Mouse (Mus musculus): ENCODE measurements around the gene Kcnma1. TPM values are rescaled to one million over a fixed set of nuclear protein-coding genes. Genes with fewer than 3 reads are reported as not detected.

Gene Kcnma1
- total RNA-seq, 2 experiments from 2014 or later = 0.39 to 0.98 TPM

DNA sequence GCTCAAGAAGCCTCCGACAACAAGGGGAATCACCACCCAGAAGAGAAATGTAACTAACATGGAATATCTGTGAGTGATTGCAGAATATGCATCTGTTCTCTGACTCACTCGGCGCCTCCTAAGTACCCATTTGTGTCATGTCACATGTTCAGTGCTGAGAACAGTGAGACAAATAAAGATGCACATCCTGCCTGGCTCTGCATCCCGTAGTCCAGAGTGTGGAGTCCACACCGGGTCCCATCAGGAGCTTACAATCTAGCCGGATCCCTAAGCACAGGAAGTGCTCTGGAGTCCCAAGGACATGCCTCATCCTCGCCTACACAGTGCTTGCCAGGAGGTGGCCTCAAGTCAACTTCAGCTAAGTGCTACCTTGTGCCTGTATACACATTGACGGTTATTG is 32.1 kb downstream of the Kcnma1 start:
- no peak for DNase-seq
- intact Hi-C loops (cut with DNase I) = no loop called here

- DNase-seq = no peak
- intact Hi-C loops (cut with DNase I) = no loop called here
Measured at GRCm38 (mm10) chr14:23974685-23975084, 39.6 kb downstream of the Kcnma1 start.

GRCm38 (mm10) chr14:23966471-23966870 is 47.8 kb downstream of the Kcnma1 start:
- no peak for DNase-seq
- intact Hi-C loops (cut with DNase I) = no loop called here

GRCm38 (mm10) chr14:23959061-23959460 is 55.2 kb downstream of the Kcnma1 start:
- intact Hi-C loops (cut with DNase I) = no loop called here
- peak in 1 of 2 experiments; percentile 11 for DNase-seq

GRCm38 (mm10) chr14:23957270-23957669 is 57.0 kb downstream of the Kcnma1 start:
- intact Hi-C loops (cut with DNase I) = no loop called here

GRCm38 (mm10) chr14:23943876-23944275 is 70.4 kb downstream of the Kcnma1 start:
- intact Hi-C loops (cut with DNase I) = no loop called here
- DNase-seq = no peak

More at GRCm38 (mm10) chr14:23957270-23957669, 57.0 kb downstream of the Kcnma1 start:
- DNase-seq = no peak

GRCm38 (mm10) chr14:23943152-23943551 is 71.1 kb downstream of the Kcnma1 start:
- intact Hi-C loops (cut with DNase I) = no loop called here

GRCm38 (mm10) chr14:23942103-23942502 is 72.2 kb downstream of the Kcnma1 start:
- intact Hi-C loops (cut with DNase I) = no loop called here
- peak; percentile 32 to 51 for DNase-seq

More at GRCm38 (mm10) chr14:23943152-23943551, 71.1 kb downstream of the Kcnma1 start:
- DNase-seq = no peak

DNA sequence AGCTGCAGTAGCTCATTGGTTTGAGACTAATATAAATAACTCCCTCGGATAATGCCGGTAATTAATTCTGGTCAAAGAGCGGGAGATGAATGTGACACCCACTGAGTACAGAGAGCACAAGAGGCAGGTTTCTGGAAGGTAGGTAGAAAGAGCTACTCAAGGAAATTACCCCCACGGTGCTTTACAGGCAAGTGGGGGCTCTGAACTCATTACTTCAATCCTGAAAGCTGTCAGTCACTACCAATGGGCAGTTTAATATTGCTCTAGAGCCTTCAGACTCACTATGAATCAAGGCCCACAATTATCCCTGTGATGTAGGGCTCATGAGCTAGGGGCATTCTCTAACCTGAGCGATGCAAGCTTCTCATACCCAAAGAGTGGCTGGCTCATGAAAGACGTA is 79.3 kb downstream of the Kcnma1 start:
- no peak for DNase-seq
- intact Hi-C loops (cut with DNase I) = loop anchor here (5.0 kb wide), 1 partner anchor 143 kb away; no protein-coding TSS in a partner anchor

DNA sequence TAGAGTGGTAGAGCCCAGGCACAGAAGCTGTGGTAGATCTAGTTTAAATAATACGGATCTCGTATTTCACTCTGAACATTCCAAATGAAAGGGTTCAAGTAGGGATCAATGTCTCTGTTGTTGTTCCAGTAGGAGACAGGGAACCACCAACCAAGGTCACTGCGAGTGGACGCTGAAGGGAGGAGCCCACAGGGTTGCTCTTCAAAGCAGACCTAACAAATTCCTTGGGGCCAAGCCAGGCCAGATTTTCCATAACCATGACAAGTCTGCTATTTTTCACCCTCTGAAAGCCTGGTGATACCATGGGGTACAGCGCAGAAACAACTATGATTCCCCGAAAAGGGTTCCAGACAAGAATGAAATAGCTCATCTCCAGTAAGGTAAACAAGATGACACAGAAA is 82.6 kb downstream of the Kcnma1 start:
- intact Hi-C loops (cut with DNase I) = no loop called here
- no peak for DNase-seq

DNA sequence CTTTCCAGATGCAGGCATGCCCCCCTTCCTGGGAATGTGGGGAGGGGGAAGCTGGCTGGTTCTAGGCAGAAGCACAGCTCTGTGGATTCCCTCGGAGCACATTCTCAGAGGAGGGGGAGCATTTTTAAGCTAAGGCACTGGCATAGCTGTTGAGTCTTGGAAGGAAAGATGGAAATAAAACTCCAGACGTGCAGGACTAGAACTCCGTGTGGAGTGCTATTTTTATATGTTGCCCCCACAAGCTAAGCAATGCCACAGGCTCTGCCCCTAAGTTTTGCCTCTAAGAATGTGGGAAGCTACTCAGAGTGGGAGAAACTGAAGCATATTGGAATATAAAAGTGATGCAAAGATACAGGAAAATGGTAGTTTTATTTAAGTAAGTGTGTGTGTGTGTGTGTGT is 85.1 kb downstream of the Kcnma1 start:
- no peak for DNase-seq
- intact Hi-C loops (cut with DNase I) = no loop called here

DNA sequence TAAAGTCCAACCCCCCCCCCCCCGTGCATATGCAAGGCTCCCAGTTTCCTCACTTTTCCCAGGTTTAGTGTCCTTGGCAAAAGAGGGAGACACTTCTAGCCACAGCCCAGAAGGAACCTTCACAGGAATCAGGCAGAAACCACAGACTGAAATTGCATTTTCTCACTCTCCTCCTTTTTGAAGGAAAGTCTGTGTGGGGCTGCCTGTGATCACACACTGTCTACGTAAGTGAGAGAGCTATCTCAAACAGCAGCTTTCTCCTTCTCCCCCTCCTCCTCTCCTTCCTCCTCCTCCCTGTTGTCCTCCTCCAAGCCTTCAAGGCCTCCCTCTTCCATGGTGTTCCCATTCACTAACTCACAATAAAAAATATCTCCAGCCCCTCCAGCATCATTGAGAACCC is 90.9 kb downstream of the Kcnma1 start:
- no peak for DNase-seq
- intact Hi-C loops (cut with DNase I) = no loop called here

DNA sequence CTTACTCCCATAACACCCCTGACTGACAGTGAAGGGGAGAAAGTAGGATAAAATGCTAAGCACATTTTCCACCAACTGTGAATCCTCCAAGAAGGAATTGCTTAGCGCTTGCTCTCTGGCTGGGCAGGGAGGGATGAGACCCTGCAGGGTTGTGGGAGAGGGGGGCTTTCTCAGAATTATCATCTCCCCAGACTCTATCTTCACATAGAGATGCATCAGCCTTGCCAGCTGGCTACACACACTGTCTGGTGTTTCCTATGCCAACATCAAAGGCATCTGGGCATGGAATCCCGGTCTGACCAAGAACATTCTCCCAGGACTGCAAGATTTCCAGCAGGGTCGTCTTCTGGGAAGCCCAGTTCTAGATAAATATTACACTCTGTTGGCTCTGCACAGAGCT is 91.5 kb downstream of the Kcnma1 start:
- no peak for DNase-seq
- intact Hi-C loops (cut with DNase I) = no loop called here

DNA sequence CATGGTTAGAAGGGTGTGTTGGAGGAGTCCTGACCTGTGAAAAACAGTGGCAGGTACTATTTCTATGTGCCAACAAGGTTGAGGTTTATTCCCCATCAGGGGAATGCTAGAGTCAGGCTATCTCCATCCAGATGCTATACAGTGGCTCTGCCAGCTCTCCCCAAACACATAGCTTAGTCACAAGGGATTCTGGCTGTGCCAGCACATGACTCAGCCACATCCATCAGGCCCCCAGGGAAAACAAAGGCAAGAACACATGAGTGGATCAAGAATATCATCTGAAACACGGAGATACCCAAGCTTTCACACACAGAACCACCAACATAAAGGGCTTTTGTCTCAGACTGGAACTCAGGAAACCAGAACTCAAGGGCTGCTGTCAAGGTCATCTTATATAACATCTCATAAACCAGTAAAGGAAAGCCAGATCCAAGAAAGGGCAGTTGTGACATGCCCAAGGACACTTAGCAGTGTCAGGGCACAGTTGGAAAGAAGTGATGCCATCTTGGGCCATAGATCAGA is 103.1 kb downstream of the Kcnma1 start:
- intact Hi-C loops (cut with DNase I) = no loop called here

GRCm38 (mm10) chr14:23908564-23908963 is 105.7 kb downstream of the Kcnma1 start:
- no peak for DNase-seq
- intact Hi-C loops (cut with DNase I) = no loop called here

More for the DNA sequence above, 103.1 kb downstream of the Kcnma1 start:
- DNase-seq = no peak

GRCm38 (mm10) chr14:23902636-23903279 is 111.5 kb downstream of the Kcnma1 start:
- intact Hi-C loops (cut with DNase I) = no loop called here
- no peak for DNase-seq

DNA sequence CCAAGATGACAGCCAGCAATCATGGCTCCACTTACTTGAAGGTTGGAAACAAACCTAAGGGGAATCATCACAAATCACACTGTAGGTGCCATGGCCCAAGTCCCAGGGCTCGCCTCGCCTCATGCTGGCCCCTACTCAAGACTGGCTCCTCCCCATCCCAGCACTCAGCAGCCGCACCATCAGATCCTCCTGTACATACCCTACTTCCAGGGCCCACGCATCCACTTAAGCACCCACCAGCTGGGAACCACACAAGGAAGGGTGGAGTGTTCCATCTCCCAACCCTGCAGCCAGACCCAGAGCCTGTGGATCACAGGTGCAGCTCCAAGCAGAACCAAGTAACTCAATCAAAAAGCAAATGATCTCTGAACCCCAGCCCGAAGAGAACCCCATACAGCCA is 114.8 kb downstream of the Kcnma1 start:
- intact Hi-C loops (cut with DNase I) = no loop called here
- no peak for DNase-seq

- no peak for DNase-seq
- intact Hi-C loops (cut with DNase I) = no loop called here
Measured at GRCm38 (mm10) chr14:23897815-23898214, 116.5 kb downstream of the Kcnma1 start.

DNA sequence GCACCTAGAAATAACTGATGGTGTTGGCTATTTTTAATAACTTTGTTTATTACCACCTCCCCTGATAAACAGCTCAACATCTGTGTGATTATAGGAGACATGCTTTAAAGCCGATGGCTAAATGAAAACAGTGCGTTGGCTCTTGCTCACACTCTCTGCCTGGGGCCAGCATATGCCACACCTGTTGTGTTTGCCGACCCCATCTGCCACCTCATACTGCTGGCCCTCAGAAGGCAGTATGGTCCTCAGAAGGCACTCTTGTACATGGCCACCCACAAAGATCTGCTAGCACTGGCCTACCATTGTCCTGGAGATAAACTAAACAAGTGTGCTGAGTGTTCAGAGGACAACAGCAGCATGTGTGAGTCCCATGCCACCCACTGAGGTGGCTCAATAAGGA is 118.3 kb downstream of the Kcnma1 start:
- intact Hi-C loops (cut with DNase I) = no loop called here
- no peak for DNase-seq

- no peak for DNase-seq
- intact Hi-C loops (cut with DNase I) = no loop called here
Measured at GRCm38 (mm10) chr14:23886112-23886511, 128.2 kb downstream of the Kcnma1 start.

DNA sequence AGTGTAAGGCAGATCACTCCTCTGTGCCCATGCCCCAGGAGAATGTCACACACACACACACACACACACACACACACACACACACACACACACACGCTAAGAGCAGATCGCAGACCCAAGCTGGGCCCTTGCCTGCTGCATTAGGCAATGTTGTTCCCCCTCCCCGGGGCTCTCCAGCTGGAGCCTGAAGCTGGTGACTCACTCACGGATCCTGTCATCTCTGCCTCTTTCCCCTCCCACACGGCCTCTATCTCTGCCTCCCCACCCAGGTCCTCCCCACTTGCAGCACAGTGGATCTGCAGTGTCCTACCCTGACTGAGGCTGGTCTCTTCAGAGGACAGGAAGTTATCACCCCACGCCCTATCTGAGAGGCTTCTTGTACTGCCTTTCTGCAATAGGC is 128.8 kb downstream of the Kcnma1 start:
- intact Hi-C loops (cut with DNase I) = no loop called here
- DNase-seq = peak; percentile 49 to 57

DNA sequence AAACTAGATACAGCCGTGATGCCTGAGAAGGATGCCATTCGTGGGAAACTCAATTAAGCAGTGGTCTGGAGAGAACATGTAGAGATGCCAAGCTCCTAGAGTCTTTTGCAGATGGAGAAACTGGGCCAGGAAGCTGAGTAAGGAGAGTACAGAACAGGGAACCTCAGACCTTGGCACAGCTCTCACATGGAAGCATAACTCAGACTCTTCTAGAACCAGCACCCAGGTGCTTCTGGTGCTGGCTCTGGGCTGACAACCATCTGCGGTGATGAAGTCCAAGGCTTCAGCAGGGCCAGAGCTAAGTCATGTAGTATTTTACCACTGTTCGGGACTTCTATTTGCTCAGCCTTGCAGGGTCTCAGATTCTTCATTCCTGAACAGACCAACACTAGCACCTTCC is 129.2 kb downstream of the Kcnma1 start:
- DNase-seq = no peak
- intact Hi-C loops (cut with DNase I) = no loop called here

Measured in heart, postnatal 14 days (tissue).